Mouse (Mus musculus) neural tube, embryonic 14.5 days (tissue): ENCODE data around the gene Limd1. TPM values are rescaled to one million over a fixed set of nuclear protein-coding genes. Genes with fewer than 3 reads are reported as not detected.

Experiments
- ATAC-seq: fragments of 200-750 bp; cut with Nextera tagmentation; 2 replicates; pipeline ENCODE4 v1.8.0; 2017; ENCODE audit warnings: low read depth, mild to moderate bottlenecking, moderate TSS enrichment, moderate library complexity
- H3K27ac ChIP-seq: fragments of 300-500 bp; sonication (generic); 2 replicates; pipeline ENCODE4 v1.5.1; 2014; ENCODE audit warnings: low read depth, mild to moderate bottlenecking, control low read depth, low read length, moderate library complexity, mixed read lengths
- H3K27me3 ChIP-seq: fragments of 300-500 bp; sonication (generic); 2 replicates; pipeline ENCODE4 v1.6.1; 2014; ENCODE audit warnings: low read length; ENCODE audit not compliant: control insufficient read depth, insufficient read depth
- H3K36me3 ChIP-seq: fragments of 300-500 bp; sonication (generic); 2 replicates; pipeline ENCODE4 v1.6.1; 2014; ENCODE audit warnings: low read length, mixed read lengths; ENCODE audit not compliant: control insufficient read depth, insufficient read depth
- H3K4me1 ChIP-seq: fragments of 300-500 bp; sonication (generic); 2 replicates; pipeline ENCODE4 v1.6.1; 2014; ENCODE audit warnings: low read length; ENCODE audit not compliant: control insufficient read depth, insufficient read depth
- H3K4me2 ChIP-seq: fragments of 300-500 bp; sonication (generic); 2 replicates; pipeline ENCODE4 v1.6.1; 2014; ENCODE audit warnings: mild to moderate bottlenecking, low read depth, low read length, control low read depth
- H3K4me3 ChIP-seq: fragments of 300-500 bp; sonication (generic); 2 replicates; pipeline ENCODE4 v1.5.1; 2014; ENCODE audit warnings: low read depth, low read length, control low read depth, mixed read lengths
- H3K9ac ChIP-seq: fragments of 300-500 bp; sonication (generic); replicated peaks from 2 replicates; pipeline ENCODE4 v1.6.1; 2014; ENCODE audit warnings: low read depth, mild to moderate bottlenecking, control low read depth, low read length, mixed read lengths
- H3K9me3 ChIP-seq: fragments of 300-500 bp; sonication (generic); 2 replicates; pipeline ENCODE4 v1.6.1; 2016; ENCODE audit warnings: low read length; ENCODE audit not compliant: control insufficient read depth
- WGBS: fragments of 180-500 bp; shearing (Covaris S2); extraction: QIAGEN DNeasy Blood & Tissue Kit; methylation state at CpG from one replicate; pipeline ENCODE4 v1.1.7; 2014; 5-methylcytosine and 5-hydroxymethylcytosine counted together
- polyA plus RNA-seq: library from polyadenylated mRNA; unstranded; fragments of >200 nt; fragmentation: Nextera tagmentation; extraction: Ambion mirVana; gene quantifications from 2 replicates; pipeline ENCODE4 v1.2.1, GENCODE M21; 2014

Gene Limd1
- polyA plus RNA-seq, 1 experiment from 2014 or later: 9.7 TPM

- Histone ChIP-seq H3K27ac (no peak overlapping the region), H3K4me1 (peaks cover 8% of the 10 kb centered on the region; the same call in 1 of the 2 replicates), H3K27me3 (no peaks in the 10 kb centered on the region), H3K36me3 (no peaks in the 10 kb centered on the region), H3K9me3 (no peaks in the 10 kb centered on the region), H3K9ac (no peak overlapping the region), H3K4me2 (no peak overlapping the region), H3K4me3 (no peak overlapping the region)
- no peak for ATAC-seq
- 80% methylated on average over 4 of the region's 4 CpGs for WGBS
Observed at GRCm38 (mm10) chr9:123506270-123507146, 28.0 kb downstream of the Limd1 start.

DNA sequence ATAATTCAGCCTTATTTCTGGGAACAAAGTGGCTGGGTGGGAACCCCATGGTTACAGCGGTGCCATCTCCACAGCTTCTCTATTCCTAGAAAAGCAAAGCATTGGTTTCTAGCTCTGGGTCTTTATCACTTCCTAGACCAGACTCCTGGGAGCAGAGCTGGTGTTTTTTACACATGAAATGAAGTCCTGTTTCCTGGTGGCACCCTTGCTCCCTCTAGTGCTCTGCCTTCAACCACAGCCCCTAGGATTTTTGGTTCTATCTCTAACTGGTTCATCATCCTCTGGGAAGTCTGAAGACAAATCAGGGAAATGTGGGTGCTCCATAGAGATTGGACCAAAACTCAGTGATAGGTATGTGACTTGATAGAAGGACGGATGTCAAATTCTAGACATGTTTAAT lies 28.9 kb downstream of the Limd1 start:
- H3K36me3 ChIP-seq: no peaks in the 10 kb centered on the region
- H3K4me2 ChIP-seq: no peak overlapping the region
- H3K9me3 ChIP-seq: no peaks in the 10 kb centered on the region
- no peak overlapping the region for H3K4me3 ChIP-seq
- 92% methylated on average over 2 of the region's 2 CpGs for WGBS
- H3K9ac ChIP-seq: no peak overlapping the region
- H3K27ac ChIP-seq: no peak overlapping the region
- H3K27me3 ChIP-seq: no peaks in the 10 kb centered on the region
- H3K4me1 ChIP-seq: peaks cover 8% of the 10 kb centered on the region; the same call in 1 of the 2 replicates
- no peak for ATAC-seq

- Histone ChIP-seq H3K27me3 (no peaks in the 10 kb centered on the region), H3K9ac (no peak overlapping the region), H3K4me2 (no peak overlapping the region), H3K36me3 (no peaks in the 10 kb centered on the region), H3K4me1 (peaks cover 8% of the 10 kb centered on the region; the same call in 1 of the 2 replicates), H3K4me3 (no peak overlapping the region), H3K9me3 (no peaks in the 10 kb centered on the region), H3K27ac (no peak overlapping the region)
- WGBS: 78% methylated on average over 2 of the region's 2 CpGs
- no peak for ATAC-seq
Observed at GRCm38 (mm10) chr9:123508986-123509385, 30.5 kb downstream of the Limd1 start.

- Histone ChIP-seq H3K36me3 (no peaks in the 10 kb centered on the region), H3K27me3 (no peaks in the 10 kb centered on the region), H3K4me3 (no peak overlapping the region), H3K27ac (0 out of 2 replicates have a peak overlapping the region, but pooled peaks have one; percentile 8), H3K4me2 (no peak overlapping the region), H3K9me3 (no peaks in the 10 kb centered on the region), H3K9ac (no peak overlapping the region), H3K4me1 (peaks cover 8% of the 10 kb centered on the region; the same call in 1 of the 2 replicates)
- WGBS: 64% methylated on average over 8 of the region's 8 CpGs
- peak; percentile 82; the same call in 1 of the 2 replicates for ATAC-seq
Observed at GRCm38 (mm10) chr9:123509638-123510604, 31.4 kb downstream of the Limd1 start.

- peaks cover 8% of the 10 kb centered on the region; the same call in 1 of the 2 replicates for H3K4me1 ChIP-seq
- no peak overlapping the region for H3K9ac ChIP-seq
- H3K36me3 ChIP-seq: no peaks in the 10 kb centered on the region
- 90% methylated on average over 5 of the region's 5 CpGs for WGBS
- H3K27ac ChIP-seq: no peak overlapping the region
- no peak for ATAC-seq
- no peak overlapping the region for H3K4me2 ChIP-seq
- no peaks in the 10 kb centered on the region for H3K27me3 ChIP-seq
- H3K4me3 ChIP-seq: no peak overlapping the region
- no peaks in the 10 kb centered on the region for H3K9me3 ChIP-seq
Observed at GRCm38 (mm10) chr9:123510926-123511325, 32.4 kb downstream of the Limd1 start.

DNA sequence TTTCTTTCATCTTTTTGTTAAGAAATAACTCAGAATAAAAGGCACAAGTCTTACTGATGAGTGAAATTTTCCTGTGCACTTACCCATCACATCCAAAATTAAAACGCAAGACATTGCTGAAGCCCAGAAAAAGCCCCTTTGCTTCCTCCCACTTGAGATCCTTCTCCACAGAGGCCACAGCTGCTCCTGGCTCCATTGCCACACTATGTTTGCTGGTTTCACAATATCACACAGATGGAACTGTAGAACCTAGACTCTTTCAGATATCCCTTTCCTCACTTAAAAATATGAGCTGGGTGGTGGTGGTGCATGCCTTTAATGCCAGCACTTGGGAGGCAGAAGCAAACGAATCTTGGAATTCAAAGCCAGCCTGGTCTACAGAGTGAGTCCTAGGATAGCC lies 34.0 kb downstream of the Limd1 start:
- Histone ChIP-seq H3K27me3 (no peaks in the 10 kb centered on the region), H3K4me1 (peaks cover 8% of the 10 kb centered on the region; the same call in 1 of the 2 replicates)
- 95% methylated on average over 2 of the region's 2 CpGs for WGBS

GRCm38 (mm10) chr9:123515087-123515486 lies 36.6 kb downstream of the Limd1 start:
- H3K27ac ChIP-seq: no peak overlapping the region
- H3K4me2 ChIP-seq: no peak overlapping the region
- H3K9ac ChIP-seq: no peak overlapping the region
- H3K36me3 ChIP-seq: 0 out of 2 replicates have a peak, but pooled peaks cover 4% of the 10 kb centered on the region
- no peak overlapping the region for H3K4me3 ChIP-seq
- WGBS: 91% methylated on average over 2 of the region's 2 CpGs
- ATAC-seq: no peak
- no peaks in the 10 kb centered on the region for H3K27me3 ChIP-seq
- no peaks in the 10 kb centered on the region for H3K9me3 ChIP-seq
- H3K4me1 ChIP-seq: peaks cover 3% of the 10 kb centered on the region; the same call in 1 of the 2 replicates

More for the DNA sequence above, 34.0 kb downstream of the Limd1 start:
- H3K36me3 ChIP-seq: no peaks in the 10 kb centered on the region
- no peak overlapping the region for H3K9ac ChIP-seq
- no peaks in the 10 kb centered on the region for H3K9me3 ChIP-seq
- no peak overlapping the region for H3K4me3 ChIP-seq
- H3K4me2 ChIP-seq: no peak overlapping the region
- H3K27ac ChIP-seq: no peak overlapping the region
- no peak for ATAC-seq

DNA sequence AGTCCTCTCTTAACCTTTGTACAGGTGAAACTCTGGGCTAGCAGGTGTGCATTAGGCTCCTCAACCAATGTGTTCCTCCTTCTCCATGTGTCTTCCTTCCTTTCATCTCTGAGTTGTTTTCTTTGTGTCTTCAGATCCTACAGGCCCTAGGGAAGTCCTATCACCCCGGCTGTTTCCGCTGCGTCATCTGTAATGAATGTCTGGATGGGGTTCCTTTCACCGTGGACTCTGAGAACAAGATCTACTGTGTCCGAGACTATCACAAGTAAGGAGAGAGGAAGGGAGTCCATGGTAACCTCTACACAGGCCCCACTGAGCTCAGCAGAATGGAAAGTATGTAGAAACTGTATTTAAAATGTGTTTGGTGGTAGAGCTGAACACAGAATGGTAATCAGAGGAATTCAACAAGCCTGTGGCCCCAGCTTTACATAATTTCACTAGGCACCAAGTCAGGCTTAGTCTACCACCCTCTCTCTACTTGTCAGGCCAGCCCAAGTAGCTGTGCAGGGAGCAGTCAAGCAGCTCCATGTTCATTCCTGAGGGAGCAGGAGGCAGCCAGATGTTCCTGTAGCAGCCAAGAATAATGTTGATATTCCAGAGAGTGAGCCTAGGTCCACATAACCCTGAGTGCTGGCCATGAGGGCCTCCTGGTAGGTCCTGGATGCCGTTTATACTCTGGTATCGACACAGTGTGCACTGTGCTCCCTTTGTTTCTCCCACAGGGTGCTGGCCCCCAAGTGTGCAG lies 38.3 kb downstream of the Limd1 start:
- Histone ChIP-seq H3K9me3 (no peaks in the 10 kb centered on the region), H3K27ac (no peak overlapping the region), H3K4me1 (no peaks in the 10 kb centered on the region), H3K36me3 (0 out of 2 replicates have a peak, but pooled peaks cover 4% of the 10 kb centered on the region), H3K4me3 (no peak overlapping the region), H3K9ac (no peak overlapping the region), H3K4me2 (no peak overlapping the region), H3K27me3 (no peaks in the 10 kb centered on the region)
- 92% methylated on average over 7 of the region's 7 CpGs for whole genome bisulfite sequencing
- no peak for ATAC-seq
